In genomic region chr3:90114342-90114741, GRCm38 (mm10) we compare ENCODE assay signal across 10 mouse cellular contexts. TPM values are rescaled to one million over a fixed set of nuclear protein-coding genes. Genes with fewer than 3 reads are reported as not detected.
DNase-seq lines count a peak whose midpoint lies in the region; ATAC-seq and TF ChIP-seq lines count a peak whose summit lies in the region.
"Had no signal": no experiment of that assay in that cellular context is flagged by ENCODE, and none has a peak within 500 bp of the region (broad histone marks: within the 10 kb centered on the region; RNA-seq: fewer than 3 reads in every experiment).

No protein-coding gene starts in this region.

- no peak overlapping the region for H3K4me3 ChIP-seq in forebrain, postnatal 0 days (ENCODE audit: low read depth, low read length)
- no peak overlapping the region for H3K4me3 ChIP-seq in forebrain, embryonic 11.5 days (ENCODE audit: low read depth, low read length)
- H3K4me3 ChIP-seq in lung, embryonic 14.5 days (ENCODE audit: low read depth, low read length): no peak overlapping the region
- H3K4me3 ChIP-seq in midbrain, embryonic 14.5 days (replicated peaks; ENCODE audit: low read depth, low read length): no peak overlapping the region
- no peak overlapping the region for H3K4me3 ChIP-seq in hindbrain, embryonic 13.5 days
- H3K4me3 ChIP-seq: forebrain, embryonic 15.5 days; heart, embryonic 15.5 days had no signal

- no peaks in the 10 kb centered on the region for H3K27me3 ChIP-seq in forebrain, postnatal 0 days (ENCODE audit: insufficient read depth, low read length)
- H3K27me3 ChIP-seq in forebrain, embryonic 11.5 days (ENCODE audit: control insufficient read depth, insufficient read depth, low read length): no peaks in the 10 kb centered on the region
- H3K27me3 ChIP-seq in lung, embryonic 14.5 days (ENCODE audit: insufficient read depth, low read length): no peaks in the 10 kb centered on the region
- H3K27me3 ChIP-seq in midbrain, embryonic 14.5 days (ENCODE audit: control insufficient read depth, insufficient read depth, low read length): no peaks in the 10 kb centered on the region
- H3K27me3 ChIP-seq in hindbrain, embryonic 13.5 days: no peaks in the 10 kb centered on the region
- H3K27me3 ChIP-seq: forebrain, embryonic 15.5 days; heart, embryonic 15.5 days had no signal

- H3K27ac ChIP-seq in forebrain, postnatal 0 days (ENCODE audit: low read depth, low read length): no peak overlapping the region
- H3K27ac ChIP-seq in forebrain, embryonic 11.5 days (ENCODE audit: low read depth, low read length): no peak overlapping the region
- H3K27ac ChIP-seq in lung, embryonic 14.5 days (ENCODE audit: low read depth): no peak overlapping the region
- H3K27ac ChIP-seq in midbrain, embryonic 14.5 days (replicated peaks; ENCODE audit: low read depth, low read length): no peak overlapping the region
- H3K27ac ChIP-seq in hindbrain, embryonic 13.5 days: no peak overlapping the region
- H3K27ac ChIP-seq: forebrain, embryonic 15.5 days; heart, embryonic 15.5 days had no signal

- 0 out of 2 replicates have a peak, but pooled peaks have one; percentile 22 for TF ChIP-seq CTCF in forebrain, postnatal 0 days (IDR thresholded peaks at IDR 0.05; ENCODE audit: low read depth)
- peak; percentile 25; the same call in 1 of the 2 replicates for TF ChIP-seq CTCF in lung, embryonic 14.5 days (IDR thresholded peaks at IDR 0.05; ENCODE audit: low read depth)

- H3K9me3 ChIP-seq in forebrain, postnatal 0 days (ENCODE audit: low read length): no peaks in the 10 kb centered on the region
- H3K9me3 ChIP-seq in forebrain, embryonic 11.5 days (ENCODE audit: control insufficient read depth, low read length): no peaks in the 10 kb centered on the region
- no peaks in the 10 kb centered on the region for H3K9me3 ChIP-seq in lung, embryonic 14.5 days (ENCODE audit: low read depth, low read length)
- H3K9me3 ChIP-seq in midbrain, embryonic 14.5 days (ENCODE audit: control insufficient read depth, low read length): no peaks in the 10 kb centered on the region
- no peaks in the 10 kb centered on the region for H3K9me3 ChIP-seq in hindbrain, embryonic 13.5 days
- H3K9me3 ChIP-seq: forebrain, embryonic 15.5 days; heart, embryonic 15.5 days had no signal

- no peak overlapping the region for H3K9ac ChIP-seq in forebrain, postnatal 0 days
- H3K9ac ChIP-seq in forebrain, embryonic 11.5 days (ENCODE audit: low read length): no peak overlapping the region
- no peak overlapping the region for H3K9ac ChIP-seq in lung, embryonic 14.5 days
- H3K9ac ChIP-seq in midbrain, embryonic 14.5 days (replicated peaks; ENCODE audit: low read length): no peak overlapping the region
- no peak overlapping the region for H3K9ac ChIP-seq in hindbrain, embryonic 13.5 days
- H3K9ac ChIP-seq: forebrain, embryonic 15.5 days; heart, embryonic 15.5 days had no signal

- H3K36me3 ChIP-seq in forebrain, postnatal 0 days (ENCODE audit: insufficient read depth): no peaks in the 10 kb centered on the region
- no peaks in the 10 kb centered on the region for H3K36me3 ChIP-seq in forebrain, embryonic 11.5 days (ENCODE audit: control insufficient read depth, insufficient read depth, low read length)
- no peaks in the 10 kb centered on the region for H3K36me3 ChIP-seq in lung, embryonic 14.5 days (ENCODE audit: insufficient read depth)
- no peaks in the 10 kb centered on the region for H3K36me3 ChIP-seq in midbrain, embryonic 14.5 days (ENCODE audit: control insufficient read depth, insufficient read depth, low read length)
- H3K36me3 ChIP-seq in hindbrain, embryonic 13.5 days: no peaks in the 10 kb centered on the region
- H3K36me3 ChIP-seq: forebrain, embryonic 15.5 days; heart, embryonic 15.5 days had no signal

- H3K4me2 ChIP-seq in forebrain, postnatal 0 days (ENCODE audit: low read depth): no peak overlapping the region
- H3K4me2 ChIP-seq in forebrain, embryonic 11.5 days (ENCODE audit: low read depth, low read length, severe bottlenecking): no peak overlapping the region
- H3K4me2 ChIP-seq in lung, embryonic 14.5 days: no peak overlapping the region
- H3K4me2 ChIP-seq in midbrain, embryonic 14.5 days (ENCODE audit: low read length): no peak overlapping the region
- no peak overlapping the region for H3K4me2 ChIP-seq in hindbrain, embryonic 13.5 days
- H3K4me2 ChIP-seq: forebrain, embryonic 15.5 days; heart, embryonic 15.5 days had no signal

- no peak for DNase-seq in forebrain, postnatal 0 days
- DNase-seq in forebrain, embryonic 11.5 days (ENCODE audit: low spot score): no peak
- peak; percentile 29 for DNase-seq in ovary, postnatal 36 days (ENCODE audit: low spot score)
- DNase-seq in ovary, postnatal 10 days (ENCODE audit: low spot score): no peak
- no peak for DNase-seq in lung, embryonic 14.5 days
- peak; percentile 38 for DNase-seq in thymus, postnatal 25 days
- DNase-seq in midbrain, embryonic 14.5 days: no peak

- no peaks in the 10 kb centered on the region for H3K4me1 ChIP-seq in forebrain, postnatal 0 days (ENCODE audit: insufficient read depth)
- H3K4me1 ChIP-seq in forebrain, embryonic 11.5 days (replicated peaks; ENCODE audit: control insufficient read depth, insufficient read depth, low read length): no peaks in the 10 kb centered on the region
- H3K4me1 ChIP-seq in lung, embryonic 14.5 days (ENCODE audit: insufficient read depth): no peaks in the 10 kb centered on the region
- H3K4me1 ChIP-seq in midbrain, embryonic 14.5 days (ENCODE audit: control insufficient read depth, insufficient read depth, low read length): no peaks in the 10 kb centered on the region
- H3K4me1 ChIP-seq in hindbrain, embryonic 13.5 days (replicated peaks): no peaks in the 10 kb centered on the region
- H3K4me1 ChIP-seq: forebrain, embryonic 15.5 days; heart, embryonic 15.5 days had no signal

- ATAC-seq in forebrain, postnatal 0 days: no peak; the same call in 1 of the 2 replicates
- no peak for ATAC-seq in forebrain, embryonic 11.5 days (replicated peaks; ENCODE audit: low FRiP score)
- ATAC-seq in lung, embryonic 14.5 days (ENCODE audit: insufficient read depth): no peak
- ATAC-seq in midbrain, embryonic 14.5 days (ENCODE audit: low FRiP score, low TSS enrichment): no peak
- no peak for ATAC-seq in hindbrain, embryonic 13.5 days (ENCODE audit: low FRiP score)
- ATAC-seq: forebrain, embryonic 15.5 days had no signal

- whole genome bisulfite sequencing in forebrain, postnatal 0 days: 97% methylated on average over 2 of the region's 2 CpGs
- 97% methylated on average over 2 of the region's 2 CpGs for WGBS in forebrain, embryonic 11.5 days
- 58% methylated on average over 2 of the region's 2 CpGs for WGBS in lung, embryonic 14.5 days
- WGBS in midbrain, embryonic 14.5 days: 91% methylated on average over 2 of the region's 2 CpGs
- WGBS in hindbrain, embryonic 13.5 days: 94% methylated on average over 2 of the region's 2 CpGs

RNA-seq across cellular contexts. Expression of gene Nup210l, which starts 10.4 kb away (rescaled TPM):
- total RNA-seq in forebrain, postnatal 0 days (2014; rRNA removed): 0.31 and 0.38 TPM in 2 replicates
- 0.10 and 0.11 TPM in 2 replicates for polyA plus RNA-seq in forebrain, postnatal 0 days (2015; fragmentation: Nextera tagmentation; extraction: Ambion mirVana)
- polyA plus RNA-seq in forebrain, embryonic 11.5 days (2014; fragmentation: Nextera tagmentation; extraction: Ambion mirVana): 0.67 and 0.88 TPM in 2 replicates
- polyA plus RNA-seq in lung, embryonic 14.5 days (2014; fragmentation: Nextera tagmentation; extraction: Ambion mirVana): 0.39 and 0.58 TPM in 2 replicates
- polyA plus RNA-seq in midbrain, embryonic 14.5 days (2014; fragmentation: Nextera tagmentation; extraction: Ambion mirVana): 0.18 and 0.61 TPM in 2 replicates
- polyA plus RNA-seq in hindbrain, embryonic 13.5 days (2015; fragmentation: Nextera tagmentation; extraction: Ambion mirVana): 0.31 and 0.44 TPM in 2 replicates

RNA-seq across cellular contexts. Expression of gene Tpm3, which starts 41.9 kb away (rescaled TPM):
- 315 and 316 TPM in 2 replicates for total RNA-seq in forebrain, postnatal 0 days (2014; rRNA removed)
- 419 and 440 TPM in 2 replicates for polyA plus RNA-seq in forebrain, postnatal 0 days (2015; fragmentation: Nextera tagmentation; extraction: Ambion mirVana)
- 523 and 535 TPM in 2 replicates for polyA plus RNA-seq in forebrain, embryonic 11.5 days (2014; fragmentation: Nextera tagmentation; extraction: Ambion mirVana)
- 634 and 654 TPM in 2 replicates for polyA plus RNA-seq in lung, embryonic 14.5 days (2014; fragmentation: Nextera tagmentation; extraction: Ambion mirVana)
- polyA plus RNA-seq in midbrain, embryonic 14.5 days (2014; fragmentation: Nextera tagmentation; extraction: Ambion mirVana): 333 and 357 TPM in 2 replicates
- polyA plus RNA-seq in hindbrain, embryonic 13.5 days (2015; fragmentation: Nextera tagmentation; extraction: Ambion mirVana): 392 and 415 TPM in 2 replicates

Comparison
In these comparisons a context has a peak if more than half of its experiments do, and no peak if none do; other contexts are left out.
1. DNase-seq: peak in ovary, postnatal 36 days (single experiment) and thymus, postnatal 25 days (single experiment); none in forebrain, postnatal 0 days (single experiment), forebrain, embryonic 11.5 days (single experiment), ovary, postnatal 10 days (single experiment), lung, embryonic 14.5 days (single experiment) and midbrain, embryonic 14.5 days (single experiment).